Mouse (Mus musculus) CH12.LX (cell line): Measurements from ENCODE around the gene Magi2. TPM values are rescaled to one million over a fixed set of nuclear protein-coding genes. Genes with fewer than 3 reads are reported as not detected.

Source experiments
- DNase-seq: peaks from one replicate; pipeline ENCODE4 v3.0.0-alpha.2; 2013; ENCODE audit errors: extremely low read depth
- H3K27ac ChIP-seq: 2 replicates; pipeline ENCODE4 v1.5.1; 2012; ENCODE audit warnings: low read depth, mild to moderate bottlenecking, control low read depth, moderate library complexity; ENCODE audit not compliant: insufficient read depth
- H3K27me3 ChIP-seq: replicated peaks from 2 replicates; pipeline ENCODE3; 2012; ENCODE audit warnings: inconsistent platforms
- H3K36me3 ChIP-seq, 2 experiments: replicated peaks in 1 of 2; 2 replicates each; pipeline versions ENCODE3 to v1.6.1; 2012; ENCODE audit warnings: inconsistent platforms in 1 of 2, low read length in 1 of 2, mild to moderate bottlenecking in 1 of 2, mixed read lengths in 1 of 2, moderate library complexity in 1 of 2; ENCODE audit not compliant: control insufficient read depth in 1 of 2, insufficient read depth in 1 of 2
- H3K4me1 ChIP-seq, 2 experiments: 2 replicates each; pipeline ENCODE4 v1.6.1; 2012; ENCODE audit warnings: inconsistent platforms in 1 of 2, moderate library complexity in 1 of 2; ENCODE audit not compliant: insufficient read depth in 2 of 2, control insufficient read depth in 1 of 2
- H3K4me2 ChIP-seq: 2 replicates; pipeline ENCODE4 v1.6.1; 2012; ENCODE audit warnings: low read depth, mild to moderate bottlenecking, control low read depth; ENCODE audit not compliant: poor library complexity, insufficient read depth, severe bottlenecking
- H3K4me3 ChIP-seq, 3 experiments: fragments of 150-350 bp in 1 of 3; sonication (generic) in 1 of 3; replicated peaks in 1 of 3; 2 replicates each; pipeline versions ENCODE3 to v1.5.1; 2011 to 2012; ENCODE audit warnings: low read depth in 2 of 3, low read length in 2 of 3, mild to moderate bottlenecking in 2 of 3, moderate library complexity in 2 of 3, control low read depth in 1 of 3, improper control_type of control experiment in 1 of 3, inconsistent platforms in 1 of 3, mixed read lengths in 1 of 3; ENCODE audit not compliant: poor library complexity in 1 of 3
- H3K79me2 ChIP-seq: replicated peaks from 2 replicates; pipeline ENCODE4 v1.6.1; 2012; ENCODE audit warnings: mild to moderate bottlenecking, moderate library complexity; ENCODE audit not compliant: control insufficient read depth, poor library complexity, insufficient read depth, severe bottlenecking; ENCODE audit errors: extremely low read depth
- H3K9ac ChIP-seq: 2 replicates; pipeline ENCODE4 v1.6.1; 2012; ENCODE audit warnings: low read depth, mild to moderate bottlenecking, control low read depth, moderate library complexity; ENCODE audit not compliant: insufficient read depth
- H3K9me3 ChIP-seq: replicated peaks from 2 replicates; pipeline ENCODE3; 2012; ENCODE audit warnings: low read length, inconsistent platforms, mixed read lengths
- CHD1 ChIP-seq: IDR thresholded peaks from 2 replicates; pipeline ENCODE4 v1.6.1; 2012; ENCODE audit warnings: low read depth, low read length, improper control_type of control experiment, inconsistent platforms
- E2F4 ChIP-seq: IDR thresholded peaks from 2 replicates; pipeline ENCODE4 v1.6.1; 2011; ENCODE audit warnings: low read depth, low read length, improper control_type of control experiment; ENCODE audit not compliant: insufficient replicate concordance
- ELF1 ChIP-seq: IDR thresholded peaks from 2 replicates; pipeline ENCODE4 v1.6.1; 2014; ENCODE audit warnings: low read depth, mild to moderate bottlenecking, inconsistent platforms, low read length, improper control_type of control experiment
- EP300 ChIP-seq: IDR thresholded peaks from 2 replicates; pipeline ENCODE4 v1.6.1; 2011; ENCODE audit warnings: low read length, improper control_type of control experiment
- ETS1 ChIP-seq: conservative IDR thresholded peaks from 2 replicates; pipeline ENCODE4 v1.6.1; 2012; ENCODE audit warnings: low read depth, mild to moderate bottlenecking, inconsistent platforms, low read length, improper control_type of control experiment, moderate library complexity
- IRF4 ChIP-seq: IDR thresholded peaks from 2 replicates; pipeline ENCODE4 v1.6.1; 2014; ENCODE audit warnings: low read depth, mild to moderate bottlenecking, inconsistent platforms, low read length, improper control_type of control experiment
- KAT2A ChIP-seq: IDR thresholded peaks from 2 replicates; pipeline ENCODE4 v1.6.1; 2012; ENCODE audit warnings: low read length, improper control_type of control experiment, inconsistent platforms; ENCODE audit not compliant: insufficient replicate concordance
- MAZ ChIP-seq: IDR thresholded peaks from 2 replicates; pipeline ENCODE4 v1.6.1; 2012; ENCODE audit warnings: low read depth, mild to moderate bottlenecking, inconsistent platforms, low read length, improper control_type of control experiment, moderate library complexity
- MEF2A ChIP-seq: IDR thresholded peaks from 2 replicates; pipeline ENCODE4 v1.6.1; 2014; ENCODE audit warnings: low read depth, mild to moderate bottlenecking, inconsistent platforms, low read length, improper control_type of control experiment, borderline replicate concordance
- MXI1 ChIP-seq: IDR thresholded peaks from 2 replicates; pipeline ENCODE4 v1.6.1; 2011; ENCODE audit warnings: mild to moderate bottlenecking, low read depth, low read length, improper control_type of control experiment
- MYC ChIP-seq: IDR thresholded peaks from 2 replicates; pipeline ENCODE4 v1.6.1; 2011; ENCODE audit warnings: low read depth, mild to moderate bottlenecking, improper control_type of control experiment, low read length
- NELFE ChIP-seq: IDR thresholded peaks from 2 replicates; pipeline ENCODE4 v1.6.1; 2011; ENCODE audit warnings: low read depth, low read length, improper control_type of control experiment
- PAX5 ChIP-seq: IDR thresholded peaks from 2 replicates; pipeline ENCODE4 v1.6.1; 2012; ENCODE audit warnings: low read length, inconsistent platforms, mixed read lengths
- RAD21 ChIP-seq: IDR thresholded peaks from 2 replicates; pipeline ENCODE4 v1.6.1; 2011; ENCODE audit warnings: low read depth, mild to moderate bottlenecking, low read length, improper control_type of control experiment, moderate library complexity
- RCOR1 ChIP-seq: conservative IDR thresholded peaks from 2 replicates; pipeline ENCODE4 v1.6.1; 2012; ENCODE audit warnings: low read depth, mild to moderate bottlenecking, inconsistent platforms, low read length, improper control_type of control experiment
- SMC3 ChIP-seq: IDR thresholded peaks from 2 replicates; pipeline ENCODE4 v1.6.1; 2011; ENCODE audit warnings: low read depth, low read length, improper control_type of control experiment
- TBP ChIP-seq: conservative IDR thresholded peaks from 2 replicates; pipeline ENCODE4 v1.6.1; 2011; ENCODE audit warnings: low read depth, low read length, improper control_type of control experiment
- UBTF ChIP-seq: IDR thresholded peaks from 2 replicates; pipeline ENCODE4 v1.6.1; 2012; ENCODE audit warnings: low read depth, mild to moderate bottlenecking, inconsistent platforms, low read length, improper control_type of control experiment, moderate library complexity
- USF2 ChIP-seq: conservative IDR thresholded peaks from 2 replicates; pipeline ENCODE4 v1.6.1; 2011; ENCODE audit warnings: low read depth, low read length, improper control_type of control experiment
- dilution Hi-C: fragments of 300-500 bp; cut with MboI; formaldehyde crosslinking; loops from 2 replicates; pipeline ENCODE4 v1.14.3; 2020; ENCODE audit warnings: low sequenced_read_pairs; ENCODE audit not compliant: extremely low pct_unique_long_range_greater_than_20kb, extremely low pct_ligation_motif_present
- in situ Hi-C: fragments of 300-500 bp; cut with MboI; formaldehyde crosslinking; loops from 3 replicates; pipeline ENCODE4 v1.14.3; 2019; ENCODE audit warnings: low sequenced_read_pairs, low pct_ligation_motif_present, low pct_unique_long_range_greater_than_20kb, mixed read lengths
- polyA plus RNA-seq: library from polyadenylated mRNA; unstranded; fragments of >175 nt; gene quantifications from 2 replicates; pipeline ENCODE4 v1.2.1, GENCODE M21; 2012; ENCODE audit warnings: low read depth; ENCODE audit not compliant: insufficient read length
- total RNA-seq, 2 experiments: library from RNA; depleted of rRNA; stranded (reverse); fragments of 300-350 nt in 1 of 2; fragments of >200 nt in 1 of 2; gene quantifications; 2 replicates each; pipeline ENCODE4 v1.2.3; 2012 to 2014

Magi2 gene
- total and polyA plus RNA-seq, 3 experiments, result 0.37 to 0.63 (median 0.42) TPM

- no peaks in the 10 kb centered on the region for H3K27me3 ChIP-seq
- no peak for TF ChIP-seq MEF2A
- TF ChIP-seq RCOR1, result no peak
- TF ChIP-seq UBTF, result no peak
- TF ChIP-seq EP300, result no peak
- TF ChIP-seq MAZ, result no peak
- TF ChIP-seq, all 38 proteins: peak for 0
- DNase-seq, result no peak
- Histone ChIP-seq H3K4me2 (no peak overlapping the region), H3K4me1 (no peaks in the 10 kb centered on the region), H3K9me3 (no peaks in the 10 kb centered on the region), H3K27ac (no peak overlapping the region), H3K4me3 (no peak overlapping the region), H3K36me3 (no peaks in the 10 kb centered on the region), H3K79me2 (no peaks in the 10 kb centered on the region), H3K9ac (no peak overlapping the region)
- dilution Hi-C loops (no loop called here), in situ Hi-C loops (no loop called here)
Observed at GRCm38 (mm10) chr5:20074101-20074500, 847.3 kb downstream of the Magi2 start.

DNA sequence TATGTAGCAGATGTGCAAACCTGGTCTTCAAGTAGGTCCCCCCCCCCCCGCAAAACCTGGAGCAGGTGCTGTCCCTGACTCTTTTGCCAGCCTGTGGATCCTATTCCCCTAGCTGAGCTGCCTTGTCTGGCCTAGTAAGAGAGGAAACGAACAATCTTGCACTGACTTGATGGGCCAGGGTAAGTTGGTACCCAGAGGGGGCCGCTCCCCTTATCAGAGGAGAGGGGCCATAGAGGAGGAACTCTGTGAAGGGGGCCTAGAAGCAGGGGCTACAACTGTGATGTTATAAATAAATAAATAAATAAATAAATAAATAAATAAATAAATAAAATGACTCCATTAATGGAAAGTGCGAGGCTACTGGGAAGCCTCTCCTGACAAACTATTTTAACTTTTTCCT lies 848.0 kb downstream of the Magi2 start:
- TF ChIP-seq ELF1, result no peak
- no peak for TF ChIP-seq IRF4
- no peak for TF ChIP-seq ETS1
- no peak for TF ChIP-seq SMC3
- no peak for TF ChIP-seq KAT2A
- no peak for TF ChIP-seq NELFE
- no peak for TF ChIP-seq E2F4
- TF ChIP-seq PAX5, result no peak
- no peak for TF ChIP-seq MXI1
- TF ChIP-seq MYC, result no peak
- TF ChIP-seq MAZ, result no peak
- no peak for TF ChIP-seq CHD1
- TF ChIP-seq TBP, result no peak
- no peak for TF ChIP-seq USF2
- no peak for TF ChIP-seq RAD21
- H3K9me3 ChIP-seq, result no peaks in the 10 kb centered on the region
- H3K36me3 ChIP-seq, result no peaks in the 10 kb centered on the region
- H3K27ac ChIP-seq, result no peak overlapping the region
- H3K79me2 ChIP-seq, result no peaks in the 10 kb centered on the region
- H3K4me3 ChIP-seq, result no peak overlapping the region
- no peaks in the 10 kb centered on the region for H3K4me1 ChIP-seq
- no peak for DNase-seq
- dilution Hi-C loops, result no loop called here
- no peak overlapping the region for H3K9ac ChIP-seq
- no peaks in the 10 kb centered on the region for H3K27me3 ChIP-seq
- H3K4me2 ChIP-seq, result no peak overlapping the region
- in situ Hi-C loops, result no loop called here
